Mouse (Mus musculus) MEL (cell line): ENCODE results near the gene Hmg20b. TPM values are rescaled to one million over a fixed set of nuclear protein-coding genes. Genes with fewer than 3 reads are reported as not detected.
A peak's percentile ranks its signal among the peaks of the same experiment; 100 is the strongest.

Experiments
- DNase-seq: peaks from one replicate; pipeline ENCODE4 v3.0.0; 2011; ENCODE audit warnings: low read depth, low spot score
- H3K27ac ChIP-seq: 2 replicates; pipeline ENCODE4 v1.5.1; 2012; ENCODE audit warnings: low read depth, mild to moderate bottlenecking, control low read depth, low read length, moderate library complexity; ENCODE audit not compliant: control insufficient read depth
- H3K27me3 ChIP-seq, 2 experiments: fragments of 150-350 bp in 1 of 2; sonication (generic) in 1 of 2; 2 replicates each; pipeline ENCODE4 v1.6.1; 2012; ENCODE audit warnings: low read length in 2 of 2, mild to moderate bottlenecking in 2 of 2, improper control_type of control experiment in 1 of 2, moderate library complexity in 1 of 2; ENCODE audit not compliant: insufficient read depth in 2 of 2, control insufficient read depth in 1 of 2
- H3K36me3 ChIP-seq, 2 experiments: 2 replicates each; pipeline ENCODE4 v1.6.1; 2012 to 2014; ENCODE audit warnings: low read length in 2 of 2, improper control_type of control experiment in 1 of 2, inconsistent platforms in 1 of 2, mild to moderate bottlenecking in 1 of 2; ENCODE audit not compliant: insufficient read depth in 2 of 2, control insufficient read depth in 1 of 2
- H3K4me1 ChIP-seq, 2 experiments: fragments of 150-350 bp in 1 of 2; sonication (generic) in 1 of 2; 2 replicates each; pipeline ENCODE4 v1.6.1; 2012; ENCODE audit warnings: low read length in 2 of 2, improper control_type of control experiment in 1 of 2, mild to moderate bottlenecking in 1 of 2; ENCODE audit not compliant: insufficient read depth in 2 of 2, control insufficient read depth in 1 of 2
- H3K4me3 ChIP-seq, 2 experiments: fragments of 150-350 bp in 1 of 2; sonication (generic) in 1 of 2; 2 replicates each; pipeline ENCODE4 v1.5.1; 2012; ENCODE audit warnings: low read depth in 2 of 2, low read length in 2 of 2, mild to moderate bottlenecking in 2 of 2, moderate library complexity in 2 of 2, control low read depth in 1 of 2, improper control_type of control experiment in 1 of 2; ENCODE audit not compliant: control insufficient read depth in 1 of 2, insufficient read depth in 1 of 2
- H3K79me2 ChIP-seq: 2 replicates; pipeline ENCODE4 v1.6.1; 2012; ENCODE audit warnings: mild to moderate bottlenecking, low read length, moderate library complexity; ENCODE audit not compliant: control insufficient read depth, poor library complexity, insufficient read depth
- H3K9ac ChIP-seq: 2 replicates; pipeline ENCODE4 v1.6.1; 2012; ENCODE audit warnings: low read depth, mild to moderate bottlenecking, control low read depth, low read length, moderate library complexity; ENCODE audit not compliant: control insufficient read depth, poor library complexity, severe bottlenecking
- H3K9me3 ChIP-seq: fragments of 150-350 bp; sonication (generic); replicated peaks from 2 replicates; pipeline ENCODE4 v1.6.1; 2012; ENCODE audit warnings: mild to moderate bottlenecking, low read length, improper control_type of control experiment, moderate library complexity; ENCODE audit not compliant: insufficient read depth
- CHD1 ChIP-seq: IDR thresholded peaks from 2 replicates; pipeline ENCODE4 v1.6.1; 2012; ENCODE audit warnings: low read depth, mild to moderate bottlenecking, inconsistent platforms, low read length, improper control_type of control experiment
- CTCF ChIP-seq, 3 experiments: IDR thresholded peaks in 2 of 3; conservative IDR thresholded peaks in 1 of 3; 2 replicates each; pipeline ENCODE4 v1.5.1; 2011 to 2012; ENCODE audit warnings: low read length in 3 of 3, low read depth in 2 of 3, mild to moderate bottlenecking in 2 of 3, improper control_type of control experiment in 1 of 3, inconsistent platforms in 1 of 3, mixed read lengths in 1 of 3, moderate library complexity in 1 of 3; ENCODE audit not compliant: control insufficient read depth in 1 of 3, insufficient read depth in 1 of 3, poor library complexity in 1 of 3, severe bottlenecking in 1 of 3
- ELF1 ChIP-seq: IDR thresholded peaks from 2 replicates; pipeline ENCODE4 v1.6.1; 2014; ENCODE audit warnings: low read depth, mild to moderate bottlenecking, inconsistent platforms, low read length, improper control_type of control experiment, moderate library complexity
- ETS1 ChIP-seq: IDR thresholded peaks from 2 replicates; pipeline ENCODE4 v1.6.1; 2012; ENCODE audit warnings: low read depth, mild to moderate bottlenecking, inconsistent platforms, low read length, improper control_type of control experiment, moderate library complexity
- GATA1 ChIP-seq: IDR thresholded peaks from 2 replicates; pipeline ENCODE4 v1.6.1; 2011; ENCODE audit warnings: low read depth, low read length, improper control_type of control experiment
- JUND ChIP-seq: IDR thresholded peaks from 2 replicates; pipeline ENCODE4 v1.6.1; 2011; ENCODE audit warnings: low read depth, mild to moderate bottlenecking, improper control_type of control experiment, low read length
- NELFE ChIP-seq: IDR thresholded peaks from 2 replicates; pipeline ENCODE4 v1.6.1; 2011; ENCODE audit warnings: low read depth, low read length, improper control_type of control experiment
- RAD21 ChIP-seq: IDR thresholded peaks from 2 replicates; pipeline ENCODE4 v1.6.1; 2011; ENCODE audit warnings: mild to moderate bottlenecking, low read depth, low read length, improper control_type of control experiment
- SIN3A ChIP-seq: IDR thresholded peaks from 2 replicates; pipeline ENCODE4 v1.6.1; 2012; ENCODE audit warnings: low read length, improper control_type of control experiment, inconsistent platforms
- TAL1 ChIP-seq: IDR thresholded peaks from 2 replicates; pipeline ENCODE4 v1.6.1; 2012; ENCODE audit warnings: mild to moderate bottlenecking, inconsistent platforms, low read length, moderate library complexity, mixed read lengths
- TBP ChIP-seq: IDR thresholded peaks from 2 replicates; pipeline ENCODE4 v1.8.0; 2011; ENCODE audit warnings: low read depth, low read length, improper control_type of control experiment
- USF1 ChIP-seq: IDR thresholded peaks from 2 replicates; pipeline ENCODE4 v1.6.1; 2014; ENCODE audit warnings: low read depth, mild to moderate bottlenecking, inconsistent platforms, low read length, improper control_type of control experiment, moderate library complexity
- ZC3H11A ChIP-seq: IDR thresholded peaks from 2 replicates; pipeline ENCODE4 v1.6.1; 2012; ENCODE audit warnings: low read depth, mild to moderate bottlenecking, inconsistent platforms, low read length, improper control_type of control experiment
- polyA plus RNA-seq, 2 experiments: library from polyadenylated mRNA; stranded (reverse) in 1 of 2; unstranded in 1 of 2; fragments of >175 nt in 1 of 2; fragments of >200 nt in 1 of 2; gene quantifications; 2 replicates each; pipeline versions ENCODE4 v1.2.1 to v1.2.4; 2012; ENCODE audit warnings: low replicate concordance in 2 of 2, low read depth in 1 of 2; ENCODE audit not compliant: insufficient read length in 2 of 2, insufficient read depth in 1 of 2, missing spikeins in 1 of 2
- total RNA-seq: library from RNA; depleted of rRNA; stranded (reverse); fragments of 300-350 nt; gene quantifications from 2 replicates; pipeline ENCODE4 v1.2.3, GENCODE M21; 2012

Gene Hmg20b
- total and polyA plus RNA-seq, 3 experiments = 27.0 to 92.7 TPM; not detected in 1

GRCm38 (mm10) chr10:81360721-81361120 lies 10.4 kb upstream of the Hmg20b start:
- Histone ChIP-seq H3K27ac (no peak overlapping the region), H3K4me1 (peaks cover 0 to 23% of the 10 kb centered on the region in 2 experiments; a peak in 3 of 4 replicates), H3K27me3 (no peaks in the 10 kb centered on the region), H3K4me3 (no peak overlapping the region), H3K9ac (no peak overlapping the region), H3K36me3 (peaks cover 0 to 11% of the 10 kb centered on the region in 2 experiments; a peak in 3 of 4 replicates), H3K9me3 (no peaks in the 10 kb centered on the region), H3K79me2 (peaks cover 27% of the 10 kb centered on the region)
- DNase-seq = no peak
- TF ChIP-seq USF1 = 0 out of 2 replicates have a peak, but pooled peaks have one; percentile 10
- TF ChIP-seq TAL1 = no peak

DNA sequence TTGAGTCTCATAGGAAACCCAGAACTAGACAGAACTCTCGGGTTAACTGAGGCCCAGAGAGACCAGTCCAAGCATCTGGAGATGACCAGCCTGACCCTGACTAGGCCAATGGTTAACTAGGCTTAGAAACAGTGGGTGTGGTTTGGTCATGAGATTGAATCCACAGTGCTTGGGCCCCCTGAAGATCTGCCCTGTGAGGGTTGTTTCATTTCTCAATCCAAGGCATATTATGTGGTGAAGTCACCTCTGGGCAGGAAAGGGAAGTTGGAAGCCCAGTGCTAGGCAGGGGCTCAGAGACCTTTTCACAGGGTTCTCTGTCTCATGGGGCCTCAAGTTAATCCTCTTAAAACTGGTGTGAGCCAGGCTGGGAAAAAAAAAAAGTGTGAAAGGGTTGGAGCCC lies 8.6 kb upstream of the Hmg20b start:
- H3K36me3 ChIP-seq = peaks cover 0 to 17% of the 10 kb centered on the region in 2 experiments; a peak in 3 of 4 replicates
- no peaks in the 10 kb centered on the region for H3K9me3 ChIP-seq
- H3K4me1 ChIP-seq = peaks cover 0 to 27% of the 10 kb centered on the region in 2 experiments; a peak in 3 of 4 replicates
- peak overlapping the region; percentile 8 for H3K27ac ChIP-seq
- peak overlapping the region; percentile 71 for H3K9ac ChIP-seq
- H3K79me2 ChIP-seq = peaks cover 27% of the 10 kb centered on the region
- no peaks in the 10 kb centered on the region for H3K27me3 ChIP-seq
- DNase-seq = peak; percentile 65
- H3K4me3 ChIP-seq = peak overlapping the region; percentile 49 to 57
- TF ChIP-seq TBP = peak; percentile 62; the same call in 1 of the 2 replicates
- TF ChIP-seq ELF1 = no peak
- peak; percentile 40; the same call in 1 of the 2 replicates for TF ChIP-seq SIN3A
- no peak for TF ChIP-seq CTCF (IDR thresholded peaks at IDR 0.05 in 2 of 3, conservative IDR thresholded peaks at IDR 0.05 in 1 of 3; ENCODE audit: control insufficient read depth in 1 of 3, insufficient read depth in 1 of 3, low read depth in 2 of 3, low read length in 3 of 3, poor library complexity in 1 of 3, severe bottlenecking in 1 of 3)

DNA sequence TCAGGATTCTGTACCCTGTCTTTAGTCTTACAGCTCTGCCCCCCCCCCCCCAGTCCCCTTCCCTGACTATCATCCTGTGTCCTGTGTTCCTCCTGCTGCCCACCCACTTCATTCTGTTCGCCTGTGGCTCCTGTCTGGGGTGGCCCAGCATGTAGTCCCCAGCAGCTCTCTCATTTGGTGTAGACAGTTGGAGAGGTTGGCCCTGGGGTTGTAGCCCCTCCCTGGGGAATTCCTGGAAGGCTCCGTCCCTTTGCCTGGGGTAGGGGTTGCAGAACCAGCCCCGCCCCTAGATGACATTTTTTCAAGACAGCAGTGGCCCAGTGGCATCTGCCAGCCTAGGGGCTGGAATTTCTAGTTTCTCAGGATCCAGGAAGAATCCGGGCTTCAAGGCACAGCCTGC lies 7.9 kb upstream of the Hmg20b start:
- DNase-seq = no peak
- peaks cover 27% of the 10 kb centered on the region for H3K79me2 ChIP-seq
- TF ChIP-seq CTCF (IDR thresholded peaks at IDR 0.05 in 2 of 3, conservative IDR thresholded peaks at IDR 0.05 in 1 of 3; ENCODE audit: control insufficient read depth in 1 of 3, insufficient read depth in 1 of 3, low read depth in 2 of 3, low read length in 3 of 3, poor library complexity in 1 of 3, severe bottlenecking in 1 of 3) (no peak), CHD1 (no peak), GATA1 (no peak), ZC3H11A (no peak), ETS1 (no peak), NELFE (no peak), TAL1 (no peak), RAD21 (no peak), JUND (no peak)
- H3K4me1 ChIP-seq = peaks cover 0 to 27% of the 10 kb centered on the region in 2 experiments; a peak in 3 of 4 replicates
- no peaks in the 10 kb centered on the region for H3K27me3 ChIP-seq
- H3K4me3 ChIP-seq = peak overlapping the region; percentile 49 to 57
- peak overlapping the region; percentile 71 for H3K9ac ChIP-seq
- peaks cover 0 to 17% of the 10 kb centered on the region in 2 experiments; a peak in 3 of 4 replicates for H3K36me3 ChIP-seq
- no peak overlapping the region for H3K27ac ChIP-seq
- H3K9me3 ChIP-seq = no peaks in the 10 kb centered on the region
